Mouse (Mus musculus): ENCODE measurements at regions not wholly inside any gene's neighbourhood (a gene's known extent, or its start where the extent isn't known, plus 50 kb on each side); places are given as distances from the start of the nearest gene placed in this dataset.
"Not testable (repeated sequence)": the region's sequence is repeated elsewhere in the genome, so short reads cannot be mapped to it uniquely, and the experiment has no call there.

DNA sequence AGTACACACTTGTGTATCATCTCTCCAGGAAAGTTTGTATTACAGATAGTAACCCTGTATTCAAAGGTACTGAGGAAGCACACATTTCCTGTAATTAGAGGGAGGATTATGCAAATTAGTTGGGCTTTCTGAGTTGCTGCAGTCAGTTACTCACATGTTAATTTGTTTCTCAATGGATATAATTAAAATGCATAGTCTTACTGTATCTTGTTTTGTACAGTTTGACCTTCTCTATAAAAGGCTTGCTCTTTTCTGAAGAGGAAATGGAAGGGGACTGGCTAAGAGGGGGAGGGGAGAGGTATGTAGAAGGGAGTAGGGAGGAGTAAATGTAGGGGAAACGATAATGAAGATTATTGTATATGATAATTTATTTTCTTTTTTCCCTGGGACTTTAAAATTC is 1345.5 kb upstream of the Adam24 start:
- H3K27ac ChIP-seq (ENCODE audit: low read depth, low read length) = no peak overlapping the region
- no peak overlapping the region for H3K9ac ChIP-seq (ENCODE audit: low read depth, low read length)
- no peak for DNase-seq (ENCODE audit: low spot score)
- H3K36me3 ChIP-seq (ENCODE audit: control insufficient read depth, insufficient read depth, low read length) = no peaks in the 10 kb centered on the region
- H3K9me3 ChIP-seq (ENCODE audit: control insufficient read depth, low read length) = no peaks in the 10 kb centered on the region
- 96% methylated on average over 1 of the region's 1 CpGs for WGBS
- no peaks in the 10 kb centered on the region for H3K4me1 ChIP-seq (replicated peaks; ENCODE audit: control insufficient read depth, insufficient read depth, low read length)
- H3K4me3 ChIP-seq (ENCODE audit: low read depth, low read length) = no peak overlapping the region
- no peaks in the 10 kb centered on the region for H3K27me3 ChIP-seq (replicated peaks; ENCODE audit: control insufficient read depth, insufficient read depth, low read length)
- no peak overlapping the region for H3K4me2 ChIP-seq
- no peak for ATAC-seq (replicated peaks; ENCODE audit: low FRiP score)

GRCm38 (mm10) chr8:39344731-39345130 is 1330.1 kb upstream of the Adam24 start:
- H3K36me3 ChIP-seq (ENCODE audit: control insufficient read depth, insufficient read depth, low read length) = no peaks in the 10 kb centered on the region
- ATAC-seq (replicated peaks; ENCODE audit: low FRiP score) (no peak), DNase-seq (ENCODE audit: low spot score) (no peak)
- H3K27me3 ChIP-seq (replicated peaks; ENCODE audit: control insufficient read depth, insufficient read depth, low read length) = no peaks in the 10 kb centered on the region
- no peak overlapping the region for H3K4me3 ChIP-seq (ENCODE audit: low read depth, low read length)
- no peak overlapping the region for H3K27ac ChIP-seq (ENCODE audit: low read depth, low read length)
- no peak overlapping the region for H3K4me2 ChIP-seq
- H3K9me3 ChIP-seq (ENCODE audit: control insufficient read depth, low read length) = no peaks in the 10 kb centered on the region
- no peak overlapping the region for H3K9ac ChIP-seq (ENCODE audit: low read depth, low read length)
- WGBS = 57% methylated on average over 3 of the region's 3 CpGs
- no peaks in the 10 kb centered on the region for H3K4me1 ChIP-seq (replicated peaks; ENCODE audit: control insufficient read depth, insufficient read depth, low read length)

GRCm38 (mm10) chr8:39346471-39346870 is 1328.4 kb upstream of the Adam24 start:
- no peak overlapping the region for H3K4me2 ChIP-seq
- DNase-seq (ENCODE audit: low spot score) (no peak), ATAC-seq (replicated peaks; ENCODE audit: low FRiP score) (no peak)
- H3K9me3 ChIP-seq (ENCODE audit: control insufficient read depth, low read length) = no peaks in the 10 kb centered on the region
- no peaks in the 10 kb centered on the region for H3K4me1 ChIP-seq (replicated peaks; ENCODE audit: control insufficient read depth, insufficient read depth, low read length)
- no peak overlapping the region for H3K27ac ChIP-seq (ENCODE audit: low read depth, low read length)
- H3K9ac ChIP-seq (ENCODE audit: low read depth, low read length) = no peak overlapping the region
- no peaks in the 10 kb centered on the region for H3K36me3 ChIP-seq (ENCODE audit: control insufficient read depth, insufficient read depth, low read length)
- no peaks in the 10 kb centered on the region for H3K27me3 ChIP-seq (replicated peaks; ENCODE audit: control insufficient read depth, insufficient read depth, low read length)
- WGBS = 84% methylated on average over 1 of the region's 1 CpGs
- no peak overlapping the region for H3K4me3 ChIP-seq (ENCODE audit: low read depth, low read length)

GRCm38 (mm10) chr8:39348956-39349355 is 1325.9 kb upstream of the Adam24 start:
- no peak for DNase-seq (ENCODE audit: low spot score)
- H3K9ac ChIP-seq (ENCODE audit: low read depth, low read length) = no peak overlapping the region

GRCm38 (mm10) chr8:39355412-39355811 is 1319.5 kb upstream of the Adam24 start:
- no peak overlapping the region for H3K9ac ChIP-seq (ENCODE audit: low read depth, low read length)
- no peak overlapping the region for H3K4me3 ChIP-seq (ENCODE audit: low read depth, low read length)
- ATAC-seq (replicated peaks; ENCODE audit: low FRiP score) = no peak
- H3K4me2 ChIP-seq = no peak overlapping the region
- no peak for DNase-seq (ENCODE audit: low spot score)
- no peaks in the 10 kb centered on the region for H3K9me3 ChIP-seq (ENCODE audit: control insufficient read depth, low read length)
- H3K36me3 ChIP-seq (ENCODE audit: control insufficient read depth, insufficient read depth, low read length) = no peaks in the 10 kb centered on the region
- H3K27ac ChIP-seq (ENCODE audit: low read depth, low read length) = no peak overlapping the region
- H3K27me3 ChIP-seq (replicated peaks; ENCODE audit: control insufficient read depth, insufficient read depth, low read length) = no peaks in the 10 kb centered on the region
- WGBS = 77% methylated on average over 3 of the region's 3 CpGs
- no peaks in the 10 kb centered on the region for H3K4me1 ChIP-seq (replicated peaks; ENCODE audit: control insufficient read depth, insufficient read depth, low read length)

More at GRCm38 (mm10) chr8:39348956-39349355, 1325.9 kb upstream of the Adam24 start:
- no peak for ATAC-seq (replicated peaks; ENCODE audit: low FRiP score)
- Histone ChIP-seq H3K27me3 (replicated peaks; ENCODE audit: control insufficient read depth, insufficient read depth, low read length) (no peaks in the 10 kb centered on the region), H3K4me3 (ENCODE audit: low read depth, low read length) (no peak overlapping the region), H3K27ac (ENCODE audit: low read depth, low read length) (no peak overlapping the region), H3K36me3 (ENCODE audit: control insufficient read depth, insufficient read depth, low read length) (no peaks in the 10 kb centered on the region), H3K9me3 (ENCODE audit: control insufficient read depth, low read length) (no peaks in the 10 kb centered on the region), H3K4me2 (no peak overlapping the region), H3K4me1 (replicated peaks; ENCODE audit: control insufficient read depth, insufficient read depth, low read length) (no peaks in the 10 kb centered on the region)
- 83% methylated on average over 3 of the region's 3 CpGs for WGBS

- Histone ChIP-seq H3K9me3 (ENCODE audit: control insufficient read depth, low read length) (no peaks in the 10 kb centered on the region), H3K36me3 (ENCODE audit: control insufficient read depth, insufficient read depth, low read length) (no peaks in the 10 kb centered on the region), H3K4me2 (no peak overlapping the region), H3K4me3 (ENCODE audit: low read depth, low read length) (no peak overlapping the region), H3K27me3 (replicated peaks; ENCODE audit: control insufficient read depth, insufficient read depth, low read length) (no peaks in the 10 kb centered on the region), H3K27ac (ENCODE audit: low read depth, low read length) (no peak overlapping the region), H3K4me1 (replicated peaks; ENCODE audit: control insufficient read depth, insufficient read depth, low read length) (no peaks in the 10 kb centered on the region), H3K9ac (ENCODE audit: low read depth, low read length) (no peak overlapping the region)
- 83% methylated on average over 1 of the region's 1 CpGs for WGBS
- DNase-seq (ENCODE audit: low spot score) (no peak), ATAC-seq (replicated peaks; ENCODE audit: low FRiP score) (no peak)
Measured at GRCm38 (mm10) chr8:39357111-39357510, 1317.8 kb upstream of the Adam24 start.

GRCm38 (mm10) chr8:39357865-39358264 is 1317.0 kb upstream of the Adam24 start:
- Histone ChIP-seq H3K9me3 (ENCODE audit: control insufficient read depth, low read length) (no peaks in the 10 kb centered on the region), H3K4me2 (no peak overlapping the region), H3K9ac (ENCODE audit: low read depth, low read length) (no peak overlapping the region), H3K4me3 (ENCODE audit: low read depth, low read length) (no peak overlapping the region), H3K4me1 (replicated peaks; ENCODE audit: control insufficient read depth, insufficient read depth, low read length) (no peaks in the 10 kb centered on the region), H3K27me3 (replicated peaks; ENCODE audit: control insufficient read depth, insufficient read depth, low read length) (no peaks in the 10 kb centered on the region), H3K27ac (ENCODE audit: low read depth, low read length) (no peak overlapping the region), H3K36me3 (ENCODE audit: control insufficient read depth, insufficient read depth, low read length) (no peaks in the 10 kb centered on the region)
- DNase-seq (ENCODE audit: low spot score) = no peak
- 88% methylated on average over 3 of the region's 3 CpGs for WGBS
- ATAC-seq (replicated peaks; ENCODE audit: low FRiP score) = no peak

DNA sequence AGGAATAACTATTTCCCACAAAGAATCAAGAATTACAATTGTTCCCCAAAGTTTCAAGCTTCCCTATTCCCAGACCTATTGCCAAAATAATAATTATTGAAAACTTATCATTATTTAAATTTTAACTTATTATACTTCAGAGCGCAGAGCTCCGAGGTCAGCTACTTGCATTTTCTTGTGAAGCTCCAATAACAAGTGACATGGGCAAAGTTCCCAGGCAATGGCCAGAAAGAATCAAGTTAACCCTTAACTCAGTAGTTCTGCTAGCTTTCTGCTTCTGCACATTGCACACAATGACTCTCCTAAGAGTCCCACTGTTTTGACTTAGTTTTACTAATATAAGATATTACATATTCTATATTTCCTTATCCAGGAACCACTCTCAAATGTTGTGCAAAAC is 1308.5 kb upstream of the Adam24 start:
- not testable (repeated sequence) for H3K27me3 ChIP-seq (replicated peaks; ENCODE audit: control insufficient read depth, insufficient read depth, low read length); H3K9me3 ChIP-seq (ENCODE audit: control insufficient read depth, low read length); H3K27ac ChIP-seq (ENCODE audit: low read depth, low read length); H3K9ac ChIP-seq (ENCODE audit: low read depth, low read length); H3K36me3 ChIP-seq (ENCODE audit: control insufficient read depth, insufficient read depth, low read length); H3K4me1 ChIP-seq (replicated peaks; ENCODE audit: control insufficient read depth, insufficient read depth, low read length); H3K4me3 ChIP-seq (ENCODE audit: low read depth, low read length); ATAC-seq (replicated peaks; ENCODE audit: low FRiP score); DNase-seq (ENCODE audit: low spot score); H3K4me2 ChIP-seq
- 82% methylated on average over 2 of the region's 2 CpGs for WGBS
